Mouse (Mus musculus): ENCODE measurements around the gene Copz2. TPM values are rescaled to one million over a fixed set of nuclear protein-coding genes. Genes with fewer than 3 reads are reported as not detected.
A peak's percentile ranks its signal among the peaks of the same experiment; 100 is the strongest.

Gene Copz2
- polyA plus RNA-seq, 1 experiment from 2014 or later: 29.2 TPM

MicroRNAs within 50 kb of the gene (microRNA counts, 519-probe panel; counts per million panel counts)
- 3,193 counts per million, percentile 78 among the panel's probes with 10 or more counts for microRNA mmu-miR-152

Small RNAs within 50 kb of the gene (microRNA-seq; reads per million reads assigned to microRNA genes)
- 35.5 reads per million, percentile 39 among the genes with 10 or more reads in this experiment for gene Mir152

Other genes with a start within 250 kb of the Copz2 start
- 70.4 and 81.7 TPM in 2 replicates for gene Snx11, start 72.3 kb upstream of the Copz2 start, polyA plus RNA-seq (2015; fragmentation: Nextera tagmentation; extraction: Ambion mirVana)
- gene Cbx1, start 60.7 kb upstream of the Copz2 start, polyA plus RNA-seq (2015; fragmentation: Nextera tagmentation; extraction: Ambion mirVana): 60.9 and 69.5 TPM in 2 replicates
- 71.8 and 78.2 TPM in 2 replicates for gene Nfe2l1, start 19.9 kb upstream of the Copz2 start, polyA plus RNA-seq (2015; fragmentation: Nextera tagmentation; extraction: Ambion mirVana)
- 82.4 and 85.7 TPM in 2 replicates for gene Cdk5rap3, start 66.6 kb downstream of the Copz2 start, polyA plus RNA-seq (2015; fragmentation: Nextera tagmentation; extraction: Ambion mirVana)
- 0.47 and 5.2 TPM in 2 replicates for gene Prr15l, start 78.2 kb downstream of the Copz2 start, polyA plus RNA-seq (2015; fragmentation: Nextera tagmentation; extraction: Ambion mirVana)
- 30.8 and 35.8 TPM in 2 replicates for gene Pnpo, start 94.1 kb downstream of the Copz2 start, polyA plus RNA-seq (2015; fragmentation: Nextera tagmentation; extraction: Ambion mirVana)
- gene Sp2, start 133.1 kb downstream of the Copz2 start, polyA plus RNA-seq (2015; fragmentation: Nextera tagmentation; extraction: Ambion mirVana): 13.0 and 15.8 TPM in 2 replicates
- 0.23 and 0.52 TPM in 2 replicates for gene Sp6, start 163.5 kb downstream of the Copz2 start, polyA plus RNA-seq (2015; fragmentation: Nextera tagmentation; extraction: Ambion mirVana)
- 12.6 and 18.5 TPM in 2 replicates for gene Scrn2, start 180.1 kb downstream of the Copz2 start, polyA plus RNA-seq (2015; fragmentation: Nextera tagmentation; extraction: Ambion mirVana)
- gene Lrrc46, start 191.5 kb downstream of the Copz2 start, polyA plus RNA-seq (2015; fragmentation: Nextera tagmentation; extraction: Ambion mirVana): 1.9 and 2.3 TPM in 2 replicates
- gene Mrpl10, start 191.7 kb downstream of the Copz2 start, polyA plus RNA-seq (2015; fragmentation: Nextera tagmentation; extraction: Ambion mirVana): 63.7 and 67.4 TPM in 2 replicates
- 10.4 and 12.7 TPM in 2 replicates for gene Osbpl7, start 200.8 kb downstream of the Copz2 start, polyA plus RNA-seq (2015; fragmentation: Nextera tagmentation; extraction: Ambion mirVana)

All from neural tube, embryonic 15.5 days (tissue).